Mouse (Mus musculus): ENCODE results near the gene P2rx6. TPM values are rescaled to one million over a fixed set of nuclear protein-coding genes. Genes with fewer than 3 reads are reported as not detected.

P2rx6 gene
- polyA plus RNA-seq (2014; fragmentation: Illumina TruSeq; extraction: RNeasy Lipid Tissue Mini Kit (QIAGEN cat#74804); ENCODE audit: low read depth, low replicate concordance): not detected

GRCm38 (mm10) chr16:17561751-17562208 lies at the start of gene P2rx6:
Gene P2rx6 (plus strand): TSS chr16:17561885.

DNA sequence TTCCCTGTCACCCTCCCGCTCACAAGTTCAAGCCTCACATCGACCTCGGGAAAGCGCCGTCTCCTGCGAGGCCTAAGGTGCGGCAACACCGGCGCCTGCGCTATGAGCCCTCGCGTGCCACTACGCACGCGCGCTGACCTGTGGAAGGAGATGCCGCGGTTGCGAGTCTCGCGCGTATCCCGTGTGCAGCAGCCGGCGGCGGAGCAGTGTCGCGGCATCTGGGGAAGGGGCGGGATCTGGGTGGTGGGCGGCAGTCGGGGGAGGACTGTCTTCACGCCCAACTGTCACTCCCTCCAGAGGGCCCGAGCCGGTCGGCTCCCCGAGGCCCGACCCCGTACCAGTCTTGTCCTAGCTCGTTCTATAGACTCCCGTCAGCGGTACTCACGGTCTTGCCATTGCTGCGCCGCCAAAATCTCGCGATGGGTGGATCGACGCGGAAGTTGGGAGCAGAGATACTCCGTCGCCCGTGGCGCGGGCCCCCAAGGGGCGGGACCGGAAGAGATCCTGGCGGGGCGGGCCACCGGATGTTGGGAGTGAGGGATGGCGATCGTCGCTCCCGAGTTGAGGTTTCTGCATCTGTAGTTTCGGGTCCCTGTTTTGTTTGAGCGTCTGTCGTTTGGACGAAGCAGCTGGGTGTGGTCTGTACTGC lies 30.9 kb upstream of the P2rx6 start, which contains the start of gene Thap7:
Gene Thap7, minus strand, starts transcription at position 497 of the 649 bp plus-strand sequence.

DNA sequence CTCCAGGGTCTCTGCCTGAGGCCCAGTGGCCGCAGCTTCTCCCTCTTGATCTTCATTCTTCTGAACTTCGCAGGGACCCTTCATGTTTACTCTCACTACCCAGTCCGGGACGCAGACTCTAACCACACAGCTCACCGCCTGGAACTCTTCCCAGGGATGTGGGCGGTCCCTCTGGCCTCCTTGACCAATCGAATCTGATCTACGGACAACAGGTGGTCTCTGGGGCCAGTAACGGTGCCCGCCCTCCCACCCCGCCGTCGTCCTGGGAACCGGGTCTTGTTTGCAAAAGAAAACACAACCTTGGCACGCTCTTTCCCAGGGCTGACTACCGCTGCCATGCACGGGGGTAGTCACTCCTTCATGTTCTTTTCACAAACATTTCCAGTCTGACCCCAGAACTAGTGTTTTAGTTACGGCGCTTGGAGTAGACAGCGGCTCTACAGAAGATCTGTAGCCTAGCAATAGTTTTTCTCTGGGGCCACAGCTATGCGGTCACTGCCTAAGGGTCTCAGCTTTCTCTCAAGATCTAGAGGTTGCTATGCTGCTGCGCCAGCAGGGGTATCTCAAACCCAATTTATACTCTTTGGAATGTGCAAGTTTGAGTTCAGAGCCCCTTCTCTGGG lies 446 bp upstream of the P2rx6 start, which contains the start of gene Lrrc74b:
Gene Lrrc74b, minus strand, starts transcription at position 120 of the 623 bp plus-strand sequence.

GRCm38 (mm10) chr16:17583064-17583463 lies 21.4 kb downstream of the P2rx6 start, which contains the start of gene Slc7a4:
Gene Slc7a4 (minus strand): TSS chr16:17583214.

GRCm38 (mm10) chr16:17619198-17620105 lies 57.8 kb downstream of the P2rx6 start, which contains the start of gene Smpd4:
Gene Smpd4 (plus strand): TSS chr16:17619354.

Other genes with a start within 250 kb of the P2rx6 start
- gene Serpind1, start 230.5 kb upstream of the P2rx6 start, polyA plus RNA-seq (2014; fragmentation: Illumina TruSeq; extraction: RNeasy Lipid Tissue Mini Kit (QIAGEN cat#74804); ENCODE audit: low read depth, low replicate concordance): 698 TPM
- gene Snap29, start 155.9 kb upstream of the P2rx6 start, polyA plus RNA-seq (2014; fragmentation: Illumina TruSeq; extraction: RNeasy Lipid Tissue Mini Kit (QIAGEN cat#74804); ENCODE audit: low read depth, low replicate concordance): 37.9 TPM
- gene Pi4ka, start 155.6 kb upstream of the P2rx6 start, polyA plus RNA-seq (2014; fragmentation: Illumina TruSeq; extraction: RNeasy Lipid Tissue Mini Kit (QIAGEN cat#74804); ENCODE audit: low read depth, low replicate concordance): 7.7 TPM
- 16.2 TPM for gene Crkl, start 109.9 kb upstream of the P2rx6 start, polyA plus RNA-seq (2014; fragmentation: Illumina TruSeq; extraction: RNeasy Lipid Tissue Mini Kit (QIAGEN cat#74804); ENCODE audit: low read depth, low replicate concordance)
- gene Aifm3, start 72.3 kb upstream of the P2rx6 start, polyA plus RNA-seq (2014; fragmentation: Illumina TruSeq; extraction: RNeasy Lipid Tissue Mini Kit (QIAGEN cat#74804); ENCODE audit: low read depth, low replicate concordance): 0.13 TPM
- 12.4 TPM for gene Lztr1, start 53.2 kb upstream of the P2rx6 start, polyA plus RNA-seq (2014; fragmentation: Illumina TruSeq; extraction: RNeasy Lipid Tissue Mini Kit (QIAGEN cat#74804); ENCODE audit: low read depth, low replicate concordance)
- gene Thap7, start 30.7 kb upstream of the P2rx6 start, polyA plus RNA-seq (2014; fragmentation: Illumina TruSeq; extraction: RNeasy Lipid Tissue Mini Kit (QIAGEN cat#74804); ENCODE audit: low read depth, low replicate concordance): 1.5 TPM
- gene Lrrc74b, start 638 bp upstream of the P2rx6 start, polyA plus RNA-seq (2014; fragmentation: Illumina TruSeq; extraction: RNeasy Lipid Tissue Mini Kit (QIAGEN cat#74804); ENCODE audit: low read depth, low replicate concordance): not detected
- gene Slc7a4, start 21.3 kb downstream of the P2rx6 start, polyA plus RNA-seq (2014; fragmentation: Illumina TruSeq; extraction: RNeasy Lipid Tissue Mini Kit (QIAGEN cat#74804); ENCODE audit: low read depth, low replicate concordance): not detected
- gene Smpd4, start 57.5 kb downstream of the P2rx6 start, polyA plus RNA-seq (2014; fragmentation: Illumina TruSeq; extraction: RNeasy Lipid Tissue Mini Kit (QIAGEN cat#74804); ENCODE audit: low read depth, low replicate concordance): 7.4 TPM
- gene Ccdc74a, start 84.6 kb downstream of the P2rx6 start, polyA plus RNA-seq (2014; fragmentation: Illumina TruSeq; extraction: RNeasy Lipid Tissue Mini Kit (QIAGEN cat#74804); ENCODE audit: low read depth, low replicate concordance): not detected
- 6.3 TPM for gene Med15, start 171.0 kb downstream of the P2rx6 start, polyA plus RNA-seq (2014; fragmentation: Illumina TruSeq; extraction: RNeasy Lipid Tissue Mini Kit (QIAGEN cat#74804); ENCODE audit: low read depth, low replicate concordance)
- gene Klhl22, start 197.7 kb downstream of the P2rx6 start, polyA plus RNA-seq (2014; fragmentation: Illumina TruSeq; extraction: RNeasy Lipid Tissue Mini Kit (QIAGEN cat#74804); ENCODE audit: low read depth, low replicate concordance): 3.8 TPM
- not detected for gene Scarf2, start 235.4 kb downstream of the P2rx6 start, polyA plus RNA-seq (2014; fragmentation: Illumina TruSeq; extraction: RNeasy Lipid Tissue Mini Kit (QIAGEN cat#74804); ENCODE audit: low read depth, low replicate concordance)